Mouse (Mus musculus) spleen, adult 2 months (tissue): ENCODE measurements around the gene Efna4. TPM values are rescaled to one million over a fixed set of nuclear protein-coding genes. Genes with fewer than 3 reads are reported as not detected.
A peak's percentile ranks its signal among the peaks of the same experiment; 100 is the strongest.

Experiments used
- DNase-seq, 2 experiments: peaks; one replicate each; pipeline versions ENCODE4 v3.0.0 to v3.0.0-alpha.2; 2012 to 2021; ENCODE audit warnings: low spot score in 2 of 2, low read depth in 1 of 2
- H3K27ac ChIP-seq: fragments of 200-500 bp; 2 replicates; pipeline ENCODE4 v1.5.1; 2012; ENCODE audit warnings: low read length, inconsistent platforms; ENCODE audit not compliant: insufficient read depth
- H3K27me3 ChIP-seq: fragments of 200-500 bp; 2 replicates; pipeline ENCODE4 v1.6.1; 2012; ENCODE audit warnings: mild to moderate bottlenecking, moderate library complexity, low read length, inconsistent platforms; ENCODE audit not compliant: control insufficient read depth, insufficient read depth
- H3K36me3 ChIP-seq: fragments of 200-500 bp; 2 replicates; pipeline ENCODE4 v1.6.1; 2012; ENCODE audit warnings: mild to moderate bottlenecking, low read length, inconsistent platforms; ENCODE audit not compliant: control insufficient read depth, insufficient read depth
- H3K4me1 ChIP-seq: fragments of 200-500 bp; 2 replicates; pipeline ENCODE4 v1.6.1; 2011; ENCODE audit warnings: inconsistent platforms; ENCODE audit not compliant: control insufficient read depth, insufficient read depth, insufficient read length
- H3K4me3 ChIP-seq: fragments of 200-500 bp; 2 replicates; pipeline ENCODE4 v1.5.1; 2011; ENCODE audit warnings: mild to moderate bottlenecking, inconsistent platforms; ENCODE audit not compliant: insufficient read depth, insufficient read length; ENCODE audit errors: extremely low read depth
- CTCF ChIP-seq: fragments of 200-500 bp; IDR thresholded peaks from 2 replicates; pipeline ENCODE4 v1.5.1; 2011; ENCODE audit warnings: mild to moderate bottlenecking, inconsistent platforms; ENCODE audit not compliant: insufficient read depth, insufficient read length, insufficient replicate concordance; ENCODE audit errors: extremely low read depth
- POLR2A ChIP-seq: fragments of 200-500 bp; IDR thresholded peaks from 2 replicates; pipeline ENCODE4 v1.6.1; 2011; ENCODE audit warnings: low read depth, low read length, inconsistent platforms
- WGBS: fragments of 180-500 bp; shearing (Covaris S2); methylation state at CpG from one replicate; pipeline ENCODE4 v1.1.7; 2018; 5-methylcytosine and 5-hydroxymethylcytosine counted together
- polyA plus RNA-seq: library from polyadenylated mRNA; depleted of rRNA; stranded (reverse); fragments of >200 nt; gene quantifications from 2 replicates; pipeline ENCODE4 v1.2.3, GENCODE M21; 2012

Efna4 gene
- polyA plus RNA-seq, 1 experiment: 0.62 TPM

- Histone ChIP-seq H3K4me3 (no peak overlapping the region), H3K4me1 (peaks cover 27% of the 10 kb centered on the region), H3K36me3 (no peaks in the 10 kb centered on the region), H3K27ac (no peak overlapping the region), H3K27me3 (peaks cover 31% of the 10 kb centered on the region)
- DNase-seq: no peak
- TF ChIP-seq CTCF: no peak
- WGBS: 75% methylated on average over 5 of the region's 6 CpGs
Measured at GRCm38 (mm10) chr3:89317246-89317645, 20.6 kb downstream of the Efna4 start.

DNA sequence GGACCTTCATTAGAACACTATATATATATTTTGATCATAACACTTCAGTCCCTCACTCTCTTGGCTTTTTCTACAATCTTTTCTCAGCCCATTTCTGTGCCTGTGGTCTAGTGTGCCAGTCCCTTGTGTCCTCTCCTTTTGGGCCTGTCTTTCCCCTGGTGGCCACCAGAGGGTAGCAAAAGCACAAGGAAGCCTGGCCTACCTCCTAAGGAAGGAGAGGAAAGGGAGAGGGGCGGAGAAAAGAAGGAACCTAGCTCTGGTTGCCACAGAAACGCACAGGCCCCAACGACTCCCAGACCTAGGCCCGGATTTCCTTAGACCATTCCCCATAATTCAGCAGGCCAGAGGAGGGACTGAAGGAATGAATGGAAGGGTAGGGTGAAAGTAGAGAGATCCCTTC, 21.0 kb downstream of the Efna4 start:
- DNase-seq: peak in 1 of 2 experiments; percentile 74
- Histone ChIP-seq H3K36me3 (no peaks in the 10 kb centered on the region), H3K4me1 (peaks cover 26% of the 10 kb centered on the region), H3K4me3 (no peak overlapping the region), H3K27ac (no peak overlapping the region), H3K27me3 (peaks cover 31% of the 10 kb centered on the region)
- TF ChIP-seq CTCF: peak; percentile 80; the same call in 1 of the 2 replicates
- no peak for TF ChIP-seq POLR2A
- 1% methylated on average over 4 of the region's 4 CpGs for WGBS

GRCm38 (mm10) chr3:89315930-89316831, 21.6 kb downstream of the Efna4 start:
- peaks cover 25% of the 10 kb centered on the region for H3K27me3 ChIP-seq
- no peak for DNase-seq
- H3K4me3 ChIP-seq: no peak overlapping the region
- peaks cover 21% of the 10 kb centered on the region for H3K4me1 ChIP-seq
- WGBS: 16% methylated on average over 40 of the region's 40 CpGs
- H3K36me3 ChIP-seq: no peaks in the 10 kb centered on the region
- no peak for TF ChIP-seq POLR2A
- no peak for TF ChIP-seq CTCF
- H3K27ac ChIP-seq: no peak overlapping the region

DNA sequence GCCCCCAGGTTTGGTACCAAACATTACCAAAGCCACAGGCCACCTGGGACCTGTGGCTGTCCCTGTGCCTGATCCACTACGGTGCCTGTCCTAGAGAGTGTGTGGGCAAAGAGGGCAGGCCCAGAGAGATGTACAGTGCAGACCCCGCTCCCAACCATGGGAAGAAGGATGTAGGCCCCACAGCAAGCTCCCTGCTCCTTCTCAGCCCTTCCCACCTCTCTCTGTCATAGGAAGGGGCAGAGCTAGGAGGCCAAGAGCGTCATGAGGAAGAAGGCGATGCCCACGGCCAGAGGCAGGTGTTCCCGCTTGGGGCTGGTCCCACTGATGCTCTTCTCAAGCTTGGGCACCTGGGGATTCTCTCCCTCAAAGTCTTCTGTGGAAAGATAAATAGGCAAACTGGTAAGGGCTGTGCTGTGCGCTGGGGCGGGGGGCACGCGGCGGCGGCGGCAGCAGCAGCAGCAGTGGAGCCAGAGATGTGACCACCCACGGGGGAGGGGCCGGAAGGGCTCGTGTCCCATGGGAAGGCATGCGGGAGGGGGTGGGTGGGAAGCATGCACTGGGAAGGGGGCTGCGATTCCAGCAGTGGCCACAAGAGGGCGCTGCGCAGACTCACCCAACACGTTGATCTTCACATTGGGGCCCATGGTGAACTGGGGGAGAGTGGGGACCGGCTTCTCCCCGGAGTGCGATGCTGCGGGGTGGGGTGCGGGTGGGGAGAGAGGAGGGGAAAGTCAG, 22.5 kb downstream of the Efna4 start:
- Histone ChIP-seq H3K27me3 (peaks cover 17% of the 10 kb centered on the region), H3K4me1 (peaks cover 13% of the 10 kb centered on the region), H3K36me3 (no peaks in the 10 kb centered on the region), H3K4me3 (no peak overlapping the region), H3K27ac (no peak overlapping the region)
- DNase-seq: peak in 1 of 2 experiments; percentile 51
- TF ChIP-seq POLR2A: no peak
- TF ChIP-seq CTCF: peak; percentile 94
- WGBS: 8% methylated on average over 26 of the region's 26 CpGs

- no peaks in the 10 kb centered on the region for H3K36me3 ChIP-seq
- 50% methylated on average over 2 of the region's 2 CpGs for WGBS
- no peak overlapping the region for H3K4me3 ChIP-seq
- peaks cover 12% of the 10 kb centered on the region for H3K4me1 ChIP-seq
- DNase-seq: no peak
- TF ChIP-seq CTCF (no peak), POLR2A (no peak)
- no peak overlapping the region for H3K27ac ChIP-seq
- peaks cover 12% of the 10 kb centered on the region for H3K27me3 ChIP-seq
Measured at GRCm38 (mm10) chr3:89314791-89315190, 23.0 kb downstream of the Efna4 start.

DNA sequence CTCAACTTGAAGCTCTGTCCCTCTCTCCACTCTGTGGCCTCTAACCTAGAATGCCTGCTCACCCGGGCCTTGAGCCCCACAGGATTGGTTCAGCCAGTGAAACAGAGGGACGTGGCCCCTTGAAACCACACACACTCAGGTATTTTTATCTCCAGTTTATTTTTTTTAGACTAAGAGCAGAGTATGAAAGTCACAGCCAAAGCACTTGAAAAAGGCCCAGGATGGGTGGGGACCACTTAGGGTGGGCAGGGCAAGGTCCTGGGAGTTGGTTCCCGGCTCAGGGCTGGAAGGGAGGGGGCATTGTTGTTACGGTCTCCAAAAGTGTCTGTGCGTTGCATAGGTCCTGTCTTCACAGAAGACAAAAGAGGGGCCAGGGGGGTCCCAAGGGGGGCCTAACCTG, 23.5 kb downstream of the Efna4 start:
- 63% methylated on average over 5 of the region's 5 CpGs for WGBS
- DNase-seq: no peak
- peaks cover 8% of the 10 kb centered on the region for H3K27me3 ChIP-seq

More for the DNA sequence above, 23.5 kb downstream of the Efna4 start:
- Histone ChIP-seq H3K27ac (no peak overlapping the region), H3K4me3 (no peak overlapping the region), H3K4me1 (peaks cover 8% of the 10 kb centered on the region), H3K36me3 (no peaks in the 10 kb centered on the region)
- no peak for TF ChIP-seq CTCF
- no peak for TF ChIP-seq POLR2A
